Mouse (Mus musculus) R1 (cell line): ENCODE measurements around the gene Pcbp1.

Source experiments
- DNase-seq: peaks from one replicate; pipeline ENCODE4 v3.0.0-alpha.2; 2018; ENCODE audit warnings: low read depth, low spot score

Pcbp1 gene

DNA sequence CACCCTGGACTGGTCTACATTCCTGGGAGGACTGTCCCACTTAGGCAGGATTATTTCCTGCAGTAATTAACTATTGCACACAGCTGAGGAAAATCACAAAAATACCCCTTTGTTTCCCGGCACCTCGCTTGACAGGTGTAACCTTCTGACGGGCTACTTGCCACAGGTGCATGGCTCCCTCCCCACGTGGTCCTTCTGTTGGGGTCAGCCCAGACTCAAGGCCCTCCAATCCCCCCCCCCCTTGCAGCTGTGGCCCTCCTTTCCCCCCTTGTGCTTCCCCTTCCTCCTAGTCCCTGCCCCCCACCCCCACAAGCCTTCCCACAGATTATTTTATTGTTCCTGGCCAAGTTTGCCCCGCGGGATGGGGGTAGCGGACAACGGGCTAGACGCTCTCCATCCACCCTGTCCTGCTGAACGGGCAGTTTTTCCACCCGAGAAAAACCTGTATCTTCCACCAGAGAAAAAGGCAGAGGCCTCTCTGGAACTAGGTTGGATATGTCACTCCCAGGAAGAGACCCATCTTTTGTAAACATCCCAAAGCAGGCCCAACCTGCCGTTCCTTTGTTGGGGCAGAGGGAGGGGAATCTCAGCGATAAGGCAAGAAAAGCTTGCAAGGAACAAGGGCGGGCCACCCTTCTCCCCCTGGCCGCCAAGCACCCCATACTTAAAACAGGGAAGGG, 2.2 kb downstream of the Pcbp1 start:
- DNase-seq = peak; percentile 77

DNA sequence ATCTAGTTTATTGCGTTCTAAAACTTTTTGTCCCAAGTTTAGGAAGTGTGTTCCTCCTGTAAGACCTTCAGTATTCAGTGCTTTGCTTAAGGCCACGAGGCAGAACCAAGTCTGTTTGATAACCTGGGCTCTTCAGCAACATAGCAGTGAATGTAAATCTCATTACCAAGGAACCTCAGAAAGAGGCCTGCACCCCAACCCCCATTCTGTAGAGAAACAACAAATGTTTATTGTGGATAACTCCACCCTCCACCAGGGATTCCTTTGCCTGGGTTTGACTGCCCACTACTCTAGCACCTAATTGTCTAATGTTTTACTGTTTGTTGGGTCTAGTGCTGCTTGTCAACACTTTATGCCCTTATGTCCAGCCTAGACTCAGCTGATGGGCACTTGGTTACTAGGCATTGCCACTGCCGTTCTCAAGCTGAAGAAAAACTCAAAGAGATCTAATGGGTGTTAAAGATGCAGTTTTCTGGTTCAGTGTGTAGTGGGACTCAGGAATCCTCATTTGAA, 2.8 kb downstream of the Pcbp1 start:
- DNase-seq = peak; percentile 61

DNA sequence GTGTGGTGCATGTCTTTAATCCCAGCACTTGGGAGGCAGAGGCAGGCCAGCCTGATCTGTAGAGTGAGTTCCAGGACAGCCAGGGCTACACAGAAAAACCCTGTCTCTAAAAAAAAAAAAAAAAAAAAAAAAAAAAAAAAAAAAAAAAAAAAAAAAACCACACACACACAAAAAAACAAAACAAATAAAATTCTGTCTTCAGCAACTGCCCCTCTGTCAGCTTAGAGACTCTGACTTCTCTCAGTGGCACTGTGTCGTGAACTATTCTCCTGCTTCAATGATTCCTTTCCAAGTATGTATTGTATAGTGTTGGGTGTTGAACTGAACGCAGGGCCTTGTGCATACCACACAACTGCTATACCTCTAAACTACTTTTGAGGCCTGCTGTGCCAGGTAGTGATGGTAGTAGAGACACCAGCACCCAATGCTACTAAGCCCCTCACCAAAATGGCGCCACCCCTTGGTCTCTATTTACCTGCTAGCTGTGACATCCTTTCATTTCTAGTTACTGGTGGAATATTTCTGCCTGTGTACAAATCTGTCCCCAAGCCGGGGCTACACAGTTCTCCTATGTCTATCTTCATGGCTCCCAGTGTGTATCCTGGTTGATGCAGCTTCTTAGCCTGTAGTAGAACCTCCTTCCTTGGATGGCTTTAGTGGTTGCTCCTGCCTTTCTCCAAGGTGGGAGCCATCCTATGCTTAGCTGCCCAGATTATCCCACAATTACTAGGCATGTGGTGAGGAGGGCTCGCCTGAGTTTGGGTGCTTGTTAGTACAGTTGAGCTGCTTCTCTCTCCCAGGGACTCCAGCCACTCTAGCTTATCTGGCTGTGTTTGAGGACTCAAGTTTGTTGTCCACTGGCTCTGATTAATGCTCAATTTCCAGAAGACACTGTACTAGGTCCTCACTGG, 3.9 kb downstream of the Pcbp1 start:
- DNase-seq = peak; percentile 41

DNA sequence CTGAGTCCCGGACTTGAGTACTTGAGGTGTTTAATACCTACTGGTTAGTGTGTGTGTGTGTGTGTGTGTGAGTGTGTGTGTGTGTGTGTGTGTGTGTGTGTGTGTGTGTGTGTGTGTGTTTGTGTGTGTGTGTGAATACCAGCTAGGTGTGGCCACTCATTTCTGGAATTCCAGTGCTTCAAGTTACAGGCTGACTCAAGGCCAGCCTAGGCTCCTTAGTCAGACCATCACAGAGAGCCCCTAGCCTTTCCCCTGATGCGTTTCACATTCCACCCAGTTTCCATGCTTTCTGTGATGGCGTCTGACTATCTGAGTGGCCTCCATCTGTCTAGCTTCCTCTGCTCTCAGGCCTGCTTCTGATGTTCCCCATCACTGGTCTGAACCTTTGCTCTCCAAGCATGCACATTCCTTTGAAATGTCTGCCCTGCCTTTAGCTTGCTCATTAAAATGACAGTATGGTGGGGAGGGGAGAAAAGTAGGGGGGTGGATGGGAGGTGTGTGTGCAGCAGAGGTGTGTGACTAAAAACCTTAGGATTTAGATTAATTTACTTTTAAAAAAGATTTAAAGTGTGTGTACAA, 6.3 kb downstream of the Pcbp1 start:
- DNase-seq = peak; percentile 97

DNA sequence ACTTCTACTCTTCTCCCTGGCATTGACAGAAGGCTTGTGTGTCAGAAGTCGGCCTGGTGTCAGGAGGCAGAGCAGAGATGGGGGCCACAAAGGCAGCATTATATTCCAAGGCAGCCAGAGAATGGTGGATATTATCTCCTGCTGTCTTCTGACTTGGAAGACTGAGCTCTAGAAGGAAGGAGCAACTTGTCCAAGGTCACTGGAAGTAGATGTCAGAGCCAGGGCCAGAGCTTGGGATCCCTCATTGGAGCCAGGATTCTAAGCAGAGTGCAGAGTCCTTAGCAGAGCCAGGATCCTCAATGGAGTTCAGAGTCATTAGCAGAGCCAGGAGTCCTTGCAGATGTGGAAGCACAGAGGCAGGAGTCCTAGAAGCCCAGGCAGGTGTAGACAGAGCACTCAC, 10.1 kb downstream of the Pcbp1 start:
- peak; percentile 76 for DNase-seq

DNA sequence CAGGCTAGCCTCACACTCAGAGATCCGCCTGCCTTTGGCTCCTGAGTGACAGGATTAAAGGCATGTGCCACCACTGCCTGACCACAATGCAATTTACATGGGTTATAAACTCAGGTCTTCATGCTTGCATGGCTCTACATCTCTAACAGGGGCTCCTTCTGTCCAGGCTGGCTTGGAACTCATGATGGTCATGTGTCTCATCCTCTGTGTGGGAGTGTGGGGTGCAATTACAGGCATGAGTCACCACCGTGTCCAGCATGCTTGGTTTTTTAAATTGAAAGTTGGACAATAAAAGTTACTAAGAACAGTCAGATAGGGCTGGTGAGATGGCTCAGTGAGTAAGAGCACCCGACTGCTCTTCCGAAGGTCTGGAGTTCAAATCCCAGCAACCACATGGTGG, 12.8 kb downstream of the Pcbp1 start:
- no peak for DNase-seq

DNA sequence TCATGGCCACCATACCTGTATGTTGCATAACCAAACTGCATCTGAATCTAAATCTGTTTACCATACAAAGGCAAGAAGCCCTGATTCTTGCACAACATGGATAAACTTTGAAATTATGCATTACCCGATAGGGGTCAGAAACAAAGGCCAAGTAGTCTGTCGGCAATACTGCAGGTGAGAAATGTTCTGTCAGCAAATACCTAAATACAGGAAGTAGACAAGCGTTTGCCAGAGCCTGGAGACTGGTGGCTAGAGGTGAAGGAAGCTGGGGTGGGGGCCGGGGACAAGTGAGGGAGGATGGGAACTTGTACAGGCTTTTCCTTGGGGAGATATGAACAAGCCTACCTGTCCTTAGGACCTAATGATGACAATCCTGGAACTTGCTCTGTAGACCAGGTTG, 15.1 kb downstream of the Pcbp1 start:
- no peak for DNase-seq

DNA sequence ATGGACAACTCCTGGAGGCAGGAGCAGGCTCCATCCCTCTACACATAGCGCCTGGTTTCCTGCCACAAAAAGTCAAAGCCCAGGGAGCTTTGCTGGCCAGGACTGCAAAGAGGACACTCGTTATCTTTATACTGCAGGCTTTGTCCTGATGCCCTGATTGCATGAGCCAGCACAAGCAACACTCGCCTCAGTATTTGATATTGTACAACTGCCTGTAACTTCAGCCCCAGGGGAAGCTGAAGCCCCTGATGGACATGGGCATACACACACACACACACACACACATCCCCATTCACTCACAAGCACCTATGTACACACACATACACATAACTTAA, 16.3 kb downstream of the Pcbp1 start:
- no peak for DNase-seq

DNA sequence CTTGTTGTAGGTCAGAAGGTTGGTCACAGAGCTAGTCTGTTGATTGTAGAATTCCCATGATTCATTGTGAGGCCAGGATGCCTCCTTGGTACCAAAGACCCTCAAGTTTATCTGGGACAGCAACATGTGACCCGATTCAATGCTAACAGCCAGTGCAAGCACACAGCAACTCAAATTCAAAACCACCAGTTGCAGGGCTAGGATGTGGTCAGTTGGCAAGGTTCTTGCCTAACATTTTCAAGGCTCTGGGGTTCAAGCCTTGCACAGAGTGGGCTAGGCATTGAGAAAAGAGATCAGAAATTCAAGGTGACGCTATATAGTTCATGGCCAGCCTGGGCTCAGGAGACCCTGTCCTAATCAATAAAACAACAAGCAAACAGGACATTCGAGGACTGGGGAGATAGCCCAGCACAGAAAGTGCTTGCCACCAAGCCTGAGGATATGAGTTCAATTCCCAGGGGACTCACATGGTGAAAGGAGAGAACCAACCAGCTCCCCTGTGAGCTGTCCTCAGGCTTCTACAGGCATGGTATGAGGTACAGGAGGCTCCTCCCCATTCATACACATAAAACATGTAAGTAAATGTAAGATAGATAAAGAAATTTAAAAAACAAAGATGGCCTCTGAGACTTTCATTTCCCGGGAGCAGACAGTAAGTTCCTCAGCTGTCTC, 16.8 kb downstream of the Pcbp1 start:
- DNase-seq = no peak

DNA sequence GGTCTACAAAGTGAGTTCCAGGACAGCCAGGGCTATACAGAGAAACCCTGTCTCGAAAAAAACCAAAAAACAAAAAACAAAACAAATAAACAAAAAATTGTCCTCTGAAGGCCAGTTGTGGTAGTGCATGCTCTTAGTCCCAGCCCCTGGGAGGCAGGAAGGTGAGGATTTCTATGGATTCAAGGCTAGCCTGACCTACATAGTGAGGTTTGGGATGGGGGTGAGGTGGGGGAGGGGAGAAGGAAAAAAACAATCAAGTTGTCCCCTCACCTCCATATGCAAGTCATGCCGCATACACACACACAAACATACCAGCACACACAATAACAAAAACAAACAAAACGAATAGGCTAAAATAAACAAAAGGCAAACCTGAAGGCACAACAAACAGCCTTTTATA, 17.4 kb downstream of the Pcbp1 start:
- peak; percentile 68 for DNase-seq

DNA sequence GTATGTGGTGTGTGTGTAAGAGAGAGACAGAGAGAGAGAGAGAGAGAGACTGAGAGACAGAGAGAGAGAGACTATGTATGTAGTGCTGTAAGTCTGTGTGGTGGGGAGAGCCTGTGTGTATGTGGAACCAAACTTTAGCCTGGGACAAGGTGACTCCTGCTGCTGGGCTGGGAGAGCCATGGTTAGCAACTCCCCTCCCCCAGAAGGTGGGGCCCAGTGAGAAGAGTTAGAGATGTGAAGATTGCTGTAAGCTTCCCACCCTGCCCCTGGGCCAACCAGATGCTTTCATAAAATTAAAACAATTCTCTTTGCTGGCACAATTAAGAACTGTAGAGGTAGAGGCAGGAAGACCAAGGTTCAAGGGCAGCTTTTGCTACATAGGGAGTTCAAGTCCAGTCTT, 19.0 kb downstream of the Pcbp1 start:
- DNase-seq = peak; percentile 76

DNA sequence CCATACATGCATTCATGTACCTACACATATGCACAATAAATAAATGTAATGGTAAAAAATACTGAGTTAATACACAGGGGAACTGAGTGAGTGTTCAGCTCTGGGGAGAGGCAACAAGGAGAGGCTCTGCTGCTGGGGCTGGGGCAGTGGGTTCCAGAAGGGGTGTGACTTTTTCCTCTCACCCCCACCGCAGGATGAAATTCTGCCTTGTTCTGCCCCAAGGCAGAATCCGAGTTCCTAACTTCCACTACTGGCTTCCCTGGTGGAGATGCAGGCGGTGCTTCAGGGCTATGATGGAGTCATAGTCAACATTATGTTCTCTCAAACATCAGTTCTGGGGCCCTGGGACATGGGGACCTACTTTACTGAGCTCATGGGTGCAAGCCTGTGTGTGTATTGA, 19.8 kb downstream of the Pcbp1 start:
- peak; percentile 69 for DNase-seq

DNA sequence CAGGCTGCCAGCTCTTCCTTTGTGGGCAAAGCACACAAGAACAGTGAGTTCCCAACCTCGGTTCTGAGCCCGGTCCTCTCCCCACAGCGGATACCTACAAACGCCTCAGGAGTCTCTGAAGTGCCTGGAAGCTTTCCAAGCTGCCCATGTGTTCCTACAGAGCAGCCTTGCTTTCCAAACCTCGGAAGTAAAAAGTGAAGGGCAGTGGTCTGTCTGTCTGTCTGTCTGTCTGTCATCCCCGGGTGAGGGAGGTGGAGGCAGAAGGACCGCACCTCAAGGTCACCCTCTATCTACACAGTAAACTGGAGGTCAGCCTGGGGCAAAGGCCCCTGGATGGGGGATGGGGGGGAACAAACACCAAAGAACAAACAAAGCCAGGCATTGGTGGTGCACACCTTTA, 20.4 kb downstream of the Pcbp1 start:
- DNase-seq = peak; percentile 63

DNA sequence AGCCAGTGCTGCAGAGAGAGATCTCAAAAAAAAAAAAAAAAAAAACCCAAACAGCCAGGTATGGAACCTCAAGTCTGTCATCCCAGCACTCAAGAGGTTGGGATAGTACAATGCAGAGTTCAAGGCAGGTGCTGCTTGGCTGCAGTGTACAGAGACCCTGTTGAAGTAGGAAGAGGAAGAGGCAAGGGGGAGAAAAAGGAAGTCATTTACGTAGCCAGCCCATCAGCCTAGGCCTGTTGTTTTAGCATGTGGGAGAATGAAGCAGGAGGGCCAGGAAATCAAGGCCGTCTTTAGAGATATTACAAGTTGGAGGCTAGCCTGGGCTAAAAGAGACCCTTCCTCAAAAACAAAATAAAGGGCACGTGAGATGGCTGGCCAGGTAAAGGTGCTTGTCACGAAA, 22.6 kb downstream of the Pcbp1 start:
- DNase-seq = no peak

DNA sequence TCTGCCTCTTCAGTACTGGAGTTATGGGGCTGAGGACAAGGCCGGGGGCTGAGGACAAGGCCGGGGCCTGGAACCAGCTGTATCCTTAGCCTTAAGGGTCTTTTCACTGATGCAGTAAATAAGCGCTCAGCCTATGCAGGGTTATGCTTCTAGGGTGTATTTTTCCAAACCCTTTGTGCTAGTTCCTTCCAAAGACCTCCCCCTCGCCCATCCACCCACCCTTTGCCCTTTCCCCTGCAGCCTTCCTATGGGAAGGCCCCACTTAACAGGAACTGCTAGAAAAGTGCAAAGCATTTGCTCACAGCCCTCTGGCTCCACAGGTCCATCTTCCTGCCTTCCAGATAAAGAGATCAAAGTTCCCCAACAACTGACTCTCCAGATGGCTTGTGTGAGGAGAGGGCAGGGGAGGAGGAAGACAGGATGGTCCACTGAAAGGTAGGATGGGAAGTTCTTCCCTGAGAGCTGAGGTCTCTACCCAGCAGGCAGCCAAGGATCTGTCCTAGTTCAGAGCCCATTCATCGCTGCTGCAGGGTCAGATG, 26.5 kb downstream of the Pcbp1 start:
- DNase-seq = no peak

DNA sequence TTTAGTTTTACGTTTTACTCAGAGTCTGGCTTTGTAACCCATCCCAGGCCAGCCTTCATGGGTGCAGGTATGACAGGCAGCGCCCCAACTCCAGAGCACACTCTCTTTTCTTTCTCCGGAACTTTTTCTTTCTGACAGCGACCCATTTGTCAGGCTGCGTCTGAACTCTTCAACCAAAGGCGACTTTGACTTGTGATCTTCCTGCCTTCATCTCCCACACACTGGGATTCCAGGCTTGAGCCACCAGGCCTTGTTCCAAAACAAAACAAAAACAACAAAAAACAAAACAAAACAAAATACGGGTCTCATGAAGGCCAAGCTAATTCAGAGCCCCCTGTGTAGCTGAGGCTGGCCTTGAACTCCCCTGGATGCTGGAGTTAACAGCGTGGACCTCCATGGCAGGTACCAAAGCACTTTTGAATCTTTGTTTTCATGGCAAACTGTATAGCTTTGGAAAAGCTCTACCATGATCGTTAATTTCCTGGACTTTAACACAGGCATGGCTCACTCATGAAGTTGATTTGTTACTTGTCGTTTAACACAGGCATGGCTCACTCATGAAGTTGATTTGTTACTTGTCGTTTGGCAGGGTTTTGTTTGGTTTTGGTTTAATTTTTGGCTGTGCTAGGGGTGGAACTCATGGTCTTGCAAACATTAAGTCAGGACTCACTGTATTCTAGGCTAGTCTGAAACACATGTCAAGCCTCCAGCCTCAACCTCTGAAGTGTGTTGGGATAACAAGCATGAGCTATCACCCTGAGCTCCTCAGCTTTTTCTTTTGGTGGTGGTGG, 28.0 kb downstream of the Pcbp1 start:
- DNase-seq = peak; percentile 39

DNA sequence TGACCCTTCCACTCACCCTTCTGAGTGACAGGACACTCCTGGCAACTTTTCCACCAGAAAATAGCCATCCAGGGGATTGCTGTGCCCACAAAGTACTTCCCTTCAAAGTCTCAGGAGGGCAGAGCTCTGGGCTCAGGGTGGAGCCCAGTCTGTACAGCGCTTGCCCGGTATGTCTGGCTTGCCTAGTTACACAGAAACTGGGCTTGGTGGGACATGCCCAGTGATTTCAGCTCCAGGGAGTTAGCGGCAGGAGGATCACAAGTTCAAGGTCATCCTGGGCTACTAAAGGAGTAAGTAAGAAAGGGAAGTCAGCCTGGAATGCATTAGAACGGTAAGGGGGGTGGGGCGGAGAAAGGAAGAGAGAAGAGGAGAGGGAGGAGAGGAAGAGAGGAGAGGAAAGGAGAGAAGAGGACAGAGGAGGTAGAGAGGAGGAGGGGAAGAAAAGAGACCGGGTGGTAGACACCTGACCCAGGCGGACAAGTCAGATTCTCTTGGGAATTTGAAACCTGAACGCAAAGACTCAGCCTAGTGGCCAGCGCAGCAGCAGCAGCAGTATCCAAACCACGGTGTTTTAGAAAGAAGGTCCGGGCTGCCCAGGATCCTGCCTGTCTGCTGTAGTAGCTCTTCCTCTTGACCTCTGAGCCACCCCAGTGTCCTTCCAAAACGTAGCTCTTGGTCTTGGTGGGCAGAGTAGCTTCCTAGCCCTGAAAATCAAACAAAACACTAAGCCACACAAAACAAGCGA, 28.9 kb downstream of the Pcbp1 start:
- DNase-seq = peak; percentile 96

DNA sequence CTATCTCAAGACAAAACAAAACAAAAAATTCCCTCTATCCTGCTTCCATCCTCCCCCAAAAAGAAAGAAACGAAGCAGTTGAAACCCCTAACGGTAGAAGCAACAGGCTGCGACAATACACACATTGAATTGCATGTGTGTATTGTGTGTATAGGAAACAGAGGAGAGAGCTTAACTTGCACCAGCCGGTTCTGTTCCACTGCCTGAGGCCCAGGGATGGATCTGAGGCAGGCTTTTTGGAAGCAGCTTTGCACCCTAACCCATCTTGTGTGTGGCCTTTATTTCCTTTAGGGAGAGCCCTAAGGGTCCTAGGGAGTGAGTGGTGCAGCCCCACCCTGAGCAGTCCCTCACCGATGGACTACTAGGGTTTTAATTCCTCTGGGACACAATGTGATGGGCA, 29.5 kb downstream of the Pcbp1 start:
- DNase-seq = peak; percentile 52

DNA sequence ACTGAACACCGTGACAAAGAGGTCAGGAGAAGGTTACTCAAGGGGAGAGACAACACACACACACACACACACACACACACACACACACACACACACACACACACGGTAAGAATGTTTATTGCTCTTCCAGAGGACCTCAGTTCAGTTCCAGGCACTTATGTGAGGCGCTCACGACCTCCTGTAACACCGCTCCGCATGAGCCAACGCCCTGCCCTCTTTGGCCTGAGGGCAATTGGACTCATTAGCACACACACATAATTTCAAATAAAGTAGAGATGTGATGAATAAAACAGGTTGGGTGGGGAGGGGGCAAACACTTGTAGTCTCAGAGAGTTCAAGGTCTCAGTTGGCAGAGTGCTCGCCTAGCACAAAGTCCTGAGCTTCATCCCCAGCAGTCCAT, 30.0 kb downstream of the Pcbp1 start:
- peak; percentile 46 for DNase-seq

DNA sequence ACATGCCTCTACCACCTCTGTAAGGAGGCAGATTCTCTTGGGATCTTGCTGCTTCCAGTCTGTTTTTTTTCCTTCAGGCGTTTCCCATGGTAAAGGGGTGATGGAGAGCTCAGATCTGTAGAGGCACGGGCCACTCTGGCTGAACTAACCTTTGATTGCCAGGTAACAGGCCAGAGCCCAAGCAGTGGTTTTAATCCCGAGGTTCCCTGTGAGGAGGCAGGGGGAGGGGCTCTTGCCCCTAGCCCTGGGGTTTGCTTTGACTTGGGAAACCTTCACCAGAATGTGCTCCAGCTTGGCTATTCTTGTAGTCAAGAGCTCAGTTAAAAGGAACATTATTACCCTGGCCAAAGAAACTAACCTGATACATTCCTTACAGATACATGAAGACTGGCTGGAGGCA, 30.5 kb downstream of the Pcbp1 start:
- DNase-seq = peak; percentile 83
